Mouse (Mus musculus) adrenal gland, postnatal 25 days (tissue): Measurements from ENCODE around the gene Urb1. TPM values are rescaled to one million over a fixed set of nuclear protein-coding genes. Genes with fewer than 3 reads are reported as not detected.
A peak's percentile ranks its signal among the peaks of the same experiment; 100 is the strongest.

Experiments used
- DNase-seq: peaks from one replicate; pipeline ENCODE4 v3.0.0; 2021; ENCODE audit warnings: mixed read lengths
- total RNA-seq: library from RNA; stranded (reverse); gene quantifications from 2 replicates; pipeline ENCODE4 v1.2.3, GENCODE M21; 2021

Urb1 gene
- total RNA-seq, 1 experiment from 2014 or later = 14.3 TPM

DNA sequence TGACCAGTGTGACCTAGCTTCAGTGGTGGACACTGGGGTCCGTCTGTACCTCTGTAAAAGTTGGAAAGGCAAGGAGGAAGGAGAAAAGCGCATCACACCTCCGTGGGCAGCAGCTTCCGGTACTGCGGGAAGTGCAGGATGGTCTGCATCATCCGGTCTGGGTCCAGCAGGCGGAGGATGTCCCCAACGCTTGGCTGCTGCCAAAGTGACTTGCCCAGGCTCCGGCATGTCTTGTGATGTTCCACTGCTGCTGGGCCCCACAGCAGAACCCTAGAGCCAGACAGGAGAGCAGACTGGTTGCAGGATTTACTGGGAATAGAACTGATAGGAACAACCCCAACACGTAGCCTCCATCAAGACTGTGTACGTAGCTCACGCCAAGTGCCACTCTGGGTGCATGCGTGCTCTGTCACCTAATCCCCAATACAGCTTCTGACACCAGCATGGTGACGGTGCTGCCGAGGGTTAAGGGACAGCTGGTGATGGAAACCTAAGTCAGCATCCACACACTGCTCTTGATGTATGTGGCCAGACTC lies 43.2 kb downstream of the Urb1 start:
- no peak for DNase-seq

DNA sequence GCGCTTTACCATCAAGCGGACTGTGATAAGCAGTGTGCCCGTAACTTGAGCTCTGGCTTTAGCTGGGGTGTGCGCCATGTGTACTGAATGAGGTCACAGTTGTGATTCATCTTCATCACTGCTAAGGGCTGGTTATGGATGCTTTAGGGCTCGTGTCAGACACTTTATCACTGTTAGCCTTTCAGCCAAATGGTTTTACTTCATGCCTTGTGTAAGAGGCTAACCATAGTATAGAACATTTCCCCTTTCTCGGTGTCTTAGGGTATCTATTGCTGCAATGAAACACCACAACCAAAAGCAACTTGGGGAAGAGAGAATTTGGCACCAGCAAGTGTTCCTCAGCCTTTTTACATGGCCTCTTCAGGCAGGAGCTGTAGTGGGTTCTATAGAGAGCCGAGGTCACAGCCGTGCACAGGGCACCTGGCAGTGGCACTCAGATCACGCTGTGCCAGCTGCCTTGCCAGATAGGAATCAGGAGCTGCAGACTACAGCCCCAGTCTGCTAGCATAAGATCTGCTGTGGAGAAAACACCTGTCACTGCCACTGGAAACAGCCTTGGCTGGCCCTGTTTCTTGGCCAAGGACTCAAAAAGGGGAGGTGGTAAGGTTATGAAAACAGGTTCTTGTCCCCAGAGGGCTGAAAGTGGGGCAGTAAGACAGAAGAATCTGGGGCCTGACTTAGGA lies 44.9 kb downstream of the Urb1 start:
- DNase-seq = peak; percentile 49

DNA sequence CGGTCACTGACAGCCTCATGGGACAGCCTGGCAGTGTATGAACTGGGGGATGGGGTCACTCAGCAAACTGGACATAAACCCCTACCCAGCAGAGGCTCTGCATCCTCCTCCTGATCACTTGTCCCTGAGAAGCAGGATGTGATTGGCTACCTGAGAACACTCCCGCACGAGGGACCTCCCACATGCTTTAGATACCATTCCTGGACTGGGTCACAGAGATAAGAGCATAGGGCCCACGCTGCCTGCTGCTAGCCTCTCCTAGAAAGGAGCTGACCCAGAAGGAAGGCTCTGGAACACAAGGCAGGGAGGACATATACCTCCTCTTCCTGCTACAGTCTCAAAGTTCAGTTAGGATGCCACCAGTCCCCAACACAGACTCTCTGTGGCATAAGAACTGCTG lies 49.7 kb downstream of the Urb1 start:
- DNase-seq = no peak

DNA sequence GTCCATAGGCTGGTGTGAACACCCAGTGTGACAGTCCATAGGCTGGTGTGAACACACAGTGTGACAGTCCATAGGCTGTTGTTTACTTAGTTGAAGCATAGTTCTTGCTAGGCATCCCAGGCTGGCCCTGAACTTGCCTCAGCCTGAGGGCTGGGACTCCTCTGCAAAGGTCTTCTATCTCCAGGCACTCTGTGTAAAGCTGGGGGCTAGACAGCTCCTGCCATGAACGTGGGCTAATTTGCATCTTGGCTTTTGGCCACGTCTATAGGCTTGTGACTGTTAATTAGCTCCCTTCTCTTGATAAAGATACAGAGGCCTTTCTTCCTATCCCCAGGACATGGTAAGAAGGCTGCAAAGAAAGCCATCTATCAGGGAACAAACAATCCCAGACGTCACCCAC lies 50.9 kb downstream of the Urb1 start:
- DNase-seq = no peak

DNA sequence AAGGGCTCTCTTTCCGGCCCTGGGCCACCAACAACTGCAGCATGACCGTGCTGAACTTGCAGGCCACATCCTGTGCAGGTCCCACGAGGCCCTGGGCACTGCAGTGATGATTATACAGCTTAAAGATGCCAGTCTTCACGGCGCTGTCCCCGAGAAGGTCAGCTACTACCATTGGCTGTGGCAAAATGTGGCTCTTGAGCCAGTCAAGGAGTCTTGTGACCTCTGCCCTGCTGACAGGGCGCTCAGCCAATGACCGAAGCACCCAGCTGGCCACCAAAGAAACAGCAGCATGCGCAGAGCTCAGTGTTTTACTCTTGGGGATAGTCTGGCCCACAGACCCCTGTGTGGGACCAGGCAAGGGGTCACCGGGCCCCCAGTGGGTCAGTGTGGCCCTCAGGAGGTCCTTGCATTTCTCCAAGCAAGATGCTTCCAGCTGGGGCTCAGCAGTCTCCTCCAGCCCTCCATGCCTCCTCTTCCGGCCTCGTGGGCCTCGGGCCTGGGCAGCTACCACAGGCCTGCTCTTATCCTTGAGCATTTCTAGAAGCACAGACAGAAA lies 56.7 kb downstream of the Urb1 start:
- peak; percentile 45 for DNase-seq

DNA sequence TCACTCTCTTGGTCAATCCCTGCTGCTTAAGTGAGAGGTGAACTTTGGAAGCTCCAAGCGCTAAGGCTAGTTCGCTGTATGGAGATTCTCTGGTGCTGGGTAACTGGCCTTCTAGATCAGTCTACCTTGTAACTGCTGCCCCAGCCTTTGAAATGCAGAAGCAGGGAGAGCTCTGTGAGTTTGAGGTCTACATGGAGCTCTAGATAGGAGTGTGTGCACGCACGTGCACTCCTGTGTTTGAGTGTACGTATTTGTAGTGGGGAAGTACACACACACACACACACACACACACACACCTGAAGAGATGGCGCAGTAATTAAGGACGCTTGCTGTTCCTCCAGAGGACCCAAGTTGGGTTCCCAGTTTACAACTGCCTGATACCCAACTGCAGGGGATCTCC lies 62.0 kb downstream of the Urb1 start:
- DNase-seq = no peak

DNA sequence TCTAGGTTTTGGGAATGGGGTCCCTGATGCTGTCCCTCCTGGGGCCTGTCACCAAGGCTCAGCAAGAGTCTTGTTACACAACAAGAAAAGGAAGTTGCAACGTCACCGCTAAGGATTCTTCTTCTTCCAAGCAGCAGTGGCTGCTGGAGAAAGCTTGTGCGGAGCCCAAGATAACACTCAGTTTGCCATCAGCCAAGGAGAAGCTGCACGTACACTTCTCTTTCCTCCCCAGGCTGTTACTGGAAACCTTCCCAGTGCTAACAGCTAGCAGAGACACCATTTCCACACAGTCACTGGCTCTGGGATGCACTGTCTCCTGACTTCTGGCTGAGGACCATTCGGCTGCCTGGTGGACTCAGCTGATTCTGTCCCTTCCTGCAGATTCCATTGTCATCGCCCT lies 63.1 kb downstream of the Urb1 start:
- no peak for DNase-seq

DNA sequence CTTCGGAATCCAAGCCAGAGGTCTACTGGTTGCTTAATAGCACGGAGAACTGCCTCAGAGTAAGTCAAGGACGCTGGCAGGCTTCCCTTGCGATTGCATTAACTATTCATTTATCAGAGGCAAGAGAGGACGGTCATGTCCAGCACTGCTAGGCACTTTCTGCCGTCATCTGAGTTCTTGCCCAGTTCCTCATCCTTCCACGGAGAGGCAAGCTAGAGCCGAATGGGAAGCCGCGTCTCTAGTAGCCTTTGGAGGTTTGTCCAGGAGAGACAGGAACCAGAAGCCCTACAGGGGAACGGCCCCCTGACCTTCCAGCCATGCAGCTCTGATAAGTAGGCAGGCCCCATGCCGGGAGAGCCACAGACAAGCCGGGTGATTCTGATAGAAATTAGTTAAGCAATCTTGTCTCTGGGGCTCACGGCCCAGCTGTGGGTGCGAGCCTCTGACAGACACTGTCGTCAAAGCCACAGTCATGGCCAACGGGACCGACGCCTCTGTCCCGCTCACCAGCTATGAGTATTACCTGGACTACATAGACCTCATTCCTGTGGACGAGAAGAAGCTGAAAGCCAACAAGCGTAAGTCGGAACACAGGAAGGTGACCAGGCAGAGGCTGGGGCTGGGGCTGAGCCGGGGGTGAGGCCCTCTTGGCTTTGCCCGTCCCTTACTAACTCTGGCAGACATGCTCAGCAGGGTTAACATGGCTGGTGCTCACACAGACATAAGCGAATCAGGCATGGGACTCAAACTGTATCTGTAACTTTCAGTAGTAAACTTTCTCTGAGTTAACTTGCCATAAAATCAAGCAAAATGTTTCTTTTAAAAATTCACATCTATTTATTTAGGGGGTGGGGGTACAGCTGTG lies 71.9 kb downstream of the Urb1 start, which contains the start of gene Mrap:
Gene Mrap (plus strand): TSS at position 116 of the 865 bp plus-strand sequence.
- DNase-seq = peak; percentile 88

DNA sequence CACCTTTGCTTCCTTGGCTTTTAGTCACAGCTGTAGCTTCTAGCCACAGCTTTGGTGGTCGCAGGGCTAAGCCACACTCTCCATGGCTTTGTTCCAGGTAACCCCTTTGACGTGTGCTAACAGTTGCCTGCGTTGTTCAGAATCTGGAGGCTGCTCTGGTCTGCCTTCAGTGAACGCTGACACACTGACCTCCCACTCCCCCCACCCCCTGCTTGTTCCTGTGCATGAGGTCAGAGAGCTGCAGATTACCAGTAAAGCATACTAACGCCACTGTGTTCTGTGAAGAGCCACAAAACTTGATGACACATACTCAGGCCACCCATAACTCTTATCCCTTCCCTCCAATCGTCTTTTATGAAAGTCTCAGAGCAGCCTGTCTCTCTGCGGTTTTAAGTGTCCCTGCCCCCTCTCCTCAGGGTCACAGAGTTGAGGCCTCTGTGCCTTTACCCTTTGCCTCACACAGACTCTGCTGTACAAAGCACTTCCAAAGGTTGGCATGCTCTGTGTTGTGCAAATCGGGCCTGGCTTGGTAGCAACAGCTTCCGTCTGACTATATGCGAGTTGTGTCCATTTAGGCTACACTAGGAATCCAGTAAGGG lies 73.4 kb downstream of the Urb1 start:
- peak; percentile 69 for DNase-seq

DNA sequence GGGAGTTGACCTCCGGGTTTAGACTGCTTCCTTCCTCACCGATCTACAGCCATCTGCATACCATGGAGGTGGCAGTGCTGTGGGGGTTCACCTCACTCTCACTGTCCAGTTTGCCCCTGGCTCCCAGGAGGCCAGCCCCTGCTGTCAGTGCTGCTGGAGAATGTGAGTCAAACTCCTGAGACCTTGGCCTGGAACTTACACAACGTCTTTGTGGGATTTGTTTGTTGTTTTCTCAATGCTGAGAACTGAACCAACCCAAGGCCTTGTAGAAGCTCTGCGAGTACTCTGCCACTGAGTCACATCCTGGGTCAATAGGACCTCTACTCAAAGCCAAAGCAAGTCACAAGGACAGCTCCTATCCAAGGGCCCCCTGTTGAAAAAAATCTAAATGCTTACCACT lies 74.6 kb downstream of the Urb1 start:
- DNase-seq = peak; percentile 65

DNA sequence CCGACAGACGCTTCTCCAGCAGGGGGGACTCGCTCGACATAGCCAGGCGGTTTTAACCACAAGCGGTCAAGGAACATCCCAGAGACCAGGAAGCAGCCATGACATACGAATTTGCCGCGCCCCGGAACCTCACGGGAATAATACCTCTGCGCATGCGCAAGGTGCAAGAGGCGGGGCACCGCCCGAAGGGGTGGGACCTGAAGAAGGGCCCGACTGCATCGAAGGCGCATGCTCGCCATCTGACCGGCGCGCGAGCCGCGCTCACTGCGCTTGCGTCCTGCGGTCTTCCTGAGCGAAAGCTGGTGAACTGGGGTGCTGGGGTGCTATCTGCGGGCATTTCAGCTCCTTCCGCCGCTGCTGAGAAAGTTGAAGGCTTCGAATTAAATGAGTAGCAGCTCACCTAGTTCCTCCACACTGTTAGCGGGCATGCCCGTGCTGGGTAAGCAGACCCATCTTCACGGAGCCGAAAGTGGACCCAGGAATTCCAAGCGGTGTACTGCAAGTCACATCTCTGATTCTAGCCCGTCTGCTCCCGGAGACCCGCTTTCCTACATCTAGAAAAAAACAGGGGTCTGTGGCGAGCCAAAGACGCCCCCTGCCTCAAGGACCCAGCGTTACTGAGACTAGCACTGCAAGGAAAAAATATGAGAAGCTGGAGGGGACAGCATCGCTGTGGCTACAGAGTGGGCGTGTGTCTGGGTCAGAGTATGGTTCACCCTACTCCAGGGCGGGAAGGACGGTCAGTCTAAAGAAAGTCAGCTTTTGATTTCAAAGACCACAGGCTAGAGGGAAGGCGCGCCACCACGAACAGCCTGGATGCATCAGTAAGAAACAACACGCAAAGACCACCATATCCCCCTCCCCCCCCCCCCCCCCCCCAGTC lies 82.7 kb downstream of the Urb1 start, which contains the start of gene Mis18a:
Gene Mis18a (minus strand): TSS at position 172 of the 883 bp plus-strand sequence.
- DNase-seq = peak; percentile 98

DNA sequence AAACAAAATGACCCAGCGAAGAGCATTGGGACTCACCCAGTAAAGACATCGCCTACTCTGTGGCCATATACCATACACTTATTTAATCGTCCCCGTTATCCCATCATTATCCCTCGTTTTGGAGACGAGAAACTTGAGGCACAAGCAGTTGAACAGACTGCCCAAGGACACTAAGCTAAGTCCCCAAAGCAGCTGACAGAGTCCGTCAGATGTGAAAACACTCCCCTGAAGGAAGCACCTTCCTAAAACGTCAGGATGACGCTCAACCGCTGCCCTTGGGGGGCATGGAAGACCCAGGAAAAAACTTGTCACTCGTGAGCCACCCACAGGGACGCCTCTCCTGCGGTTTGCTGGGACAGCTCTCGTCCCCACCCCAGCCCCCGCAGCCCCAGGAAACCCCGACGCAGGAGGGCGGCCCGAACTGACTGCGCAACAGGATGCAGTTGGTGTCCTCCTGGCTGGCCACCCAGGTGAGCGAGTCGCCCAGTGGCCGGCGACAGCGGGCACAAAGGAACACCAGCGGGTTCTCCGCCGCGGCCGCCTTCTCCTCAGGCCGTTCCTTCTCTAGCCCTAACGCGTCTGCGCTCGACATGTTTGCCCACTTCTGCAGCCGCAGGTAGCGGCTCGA lies 83.5 kb downstream of the Urb1 start:
- DNase-seq = no peak

DNA sequence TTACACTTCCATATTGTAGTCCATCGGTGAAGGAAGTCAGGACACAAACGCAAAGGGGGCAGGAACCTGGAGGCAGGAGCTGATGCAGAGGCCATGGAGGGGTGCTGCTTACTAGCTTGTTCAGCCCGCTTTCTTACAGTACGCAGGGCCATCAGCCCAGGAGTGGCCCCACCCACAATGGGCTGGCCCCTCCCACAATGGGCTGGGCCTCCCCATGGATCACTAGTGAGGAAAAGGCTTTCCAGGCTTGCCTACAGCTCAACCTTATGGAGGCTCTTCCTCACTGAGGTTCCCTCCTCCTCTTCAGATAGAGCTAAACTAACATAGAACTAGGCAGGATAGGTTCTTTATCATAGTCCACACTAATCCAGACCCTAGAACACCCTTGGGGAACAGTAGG lies 86.2 kb downstream of the Urb1 start:
- no peak for DNase-seq

DNA sequence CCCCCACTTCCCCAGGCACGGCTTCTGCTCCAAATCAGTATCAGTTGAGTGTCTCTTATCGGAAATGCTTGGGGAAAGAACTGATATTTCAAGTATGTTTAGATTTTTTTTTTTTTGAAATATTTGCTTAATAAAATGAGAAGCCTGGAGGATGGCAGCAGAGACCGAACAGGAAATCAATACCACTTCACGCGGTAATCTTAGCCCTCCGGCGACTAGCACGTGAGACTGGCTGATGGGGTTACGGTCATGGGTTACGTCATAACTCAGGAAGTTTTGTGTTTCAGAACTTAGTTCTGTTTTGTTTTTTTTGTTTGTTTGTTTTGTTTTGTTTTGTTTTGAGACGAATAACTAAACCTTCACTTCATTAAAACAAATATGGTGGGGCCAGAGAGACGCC lies 99.9 kb downstream of the Urb1 start:
- DNase-seq = no peak

DNA sequence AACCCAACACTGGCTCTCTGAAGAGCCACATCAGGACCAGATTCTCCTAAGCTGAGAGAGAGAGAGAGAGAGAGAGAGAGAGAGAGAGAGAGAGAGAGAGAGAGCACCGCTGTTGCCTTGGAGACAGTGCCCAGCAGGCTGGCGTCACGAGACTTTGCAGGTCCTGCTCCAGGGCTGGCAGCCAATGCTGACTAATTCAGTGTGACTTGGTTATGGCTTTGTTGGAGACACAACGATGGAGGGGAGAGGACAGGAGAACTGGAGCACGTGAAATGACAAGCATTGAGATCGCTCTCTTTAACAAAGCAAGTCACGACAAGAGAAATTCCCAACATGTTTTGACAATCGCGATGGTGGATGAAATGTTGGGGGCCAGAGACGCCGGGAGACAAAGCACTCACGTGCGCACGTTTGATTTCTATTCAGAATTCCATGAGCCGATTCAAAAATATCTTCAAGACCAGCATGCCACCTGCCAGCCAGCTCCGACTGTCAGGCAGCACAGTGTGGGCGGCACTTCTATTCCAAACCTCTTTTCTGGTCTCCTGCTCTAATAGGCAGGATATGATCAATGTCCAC lies 100.4 kb downstream of the Urb1 start:
- peak; percentile 79 for DNase-seq

DNA sequence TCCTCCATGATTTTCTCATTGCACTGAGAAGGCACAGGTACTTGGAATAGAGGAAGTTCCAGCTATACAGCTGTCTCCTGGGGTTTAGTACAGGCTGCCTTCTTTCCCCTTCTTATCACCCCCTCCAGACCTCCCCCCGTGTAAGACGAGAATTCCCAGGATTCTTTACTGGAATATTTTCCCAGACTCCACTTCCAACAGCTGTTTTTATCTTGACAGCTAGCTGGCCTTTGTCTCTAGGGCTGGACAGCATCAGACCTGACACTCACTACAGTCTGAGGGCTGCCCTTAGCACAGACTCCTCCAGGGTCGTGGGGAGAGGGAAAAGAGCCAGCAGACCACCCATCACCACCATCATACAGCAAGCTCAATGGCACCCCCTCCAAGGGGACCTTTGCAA lies 103.9 kb downstream of the Urb1 start:
- DNase-seq = no peak

DNA sequence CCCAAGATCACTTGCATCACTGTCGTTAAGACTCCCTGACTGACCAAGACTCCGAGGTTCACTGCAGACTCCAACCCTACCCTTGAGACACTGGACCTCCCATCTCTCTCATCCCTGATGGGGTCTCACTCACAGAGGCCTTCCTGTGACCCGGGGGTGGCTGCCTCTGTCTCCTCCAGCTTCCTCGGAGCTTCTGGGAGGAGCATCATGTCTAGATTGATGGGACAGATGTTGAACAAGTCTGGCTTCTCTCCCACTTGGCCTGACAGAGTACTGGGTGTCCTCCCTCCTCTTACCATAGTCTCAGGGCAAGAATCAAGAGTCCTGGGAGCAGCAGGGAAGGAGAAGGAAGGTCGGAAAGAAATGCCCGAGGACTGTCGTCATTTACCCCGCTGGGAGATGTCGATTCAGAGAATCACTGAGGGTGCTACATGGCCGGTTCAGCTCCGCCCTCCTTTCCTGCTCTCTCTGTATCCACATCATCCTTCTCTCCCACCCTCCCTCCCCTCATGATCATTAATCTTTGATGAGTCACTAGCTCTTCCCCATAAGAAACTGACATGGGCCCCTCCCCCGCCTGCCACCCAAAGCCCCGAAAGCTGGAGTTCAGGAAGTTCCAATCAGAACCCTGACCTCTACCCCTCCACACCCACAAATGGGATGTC lies 105.9 kb downstream of the Urb1 start:
- DNase-seq = peak; percentile 15

DNA sequence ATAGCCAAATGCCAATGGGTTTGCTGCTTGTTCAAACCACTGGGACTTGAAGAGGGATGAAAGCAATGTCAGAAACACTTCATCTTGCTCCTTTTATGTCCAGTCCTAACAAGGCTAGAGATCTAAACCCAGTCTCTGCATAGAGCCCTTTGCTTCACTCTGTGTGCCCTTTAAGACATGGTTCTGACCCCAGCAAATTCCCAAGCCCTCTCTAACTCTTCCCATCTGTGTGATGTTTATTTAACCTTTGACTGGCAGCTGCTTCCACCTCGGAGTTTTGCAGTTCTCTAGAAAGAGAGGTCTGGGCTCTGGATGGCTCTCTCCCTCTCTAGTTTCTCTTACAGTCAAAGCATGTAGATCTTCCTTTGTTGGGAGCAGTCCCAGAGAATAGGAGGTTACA lies 106.6 kb downstream of the Urb1 start:
- DNase-seq = no peak

DNA sequence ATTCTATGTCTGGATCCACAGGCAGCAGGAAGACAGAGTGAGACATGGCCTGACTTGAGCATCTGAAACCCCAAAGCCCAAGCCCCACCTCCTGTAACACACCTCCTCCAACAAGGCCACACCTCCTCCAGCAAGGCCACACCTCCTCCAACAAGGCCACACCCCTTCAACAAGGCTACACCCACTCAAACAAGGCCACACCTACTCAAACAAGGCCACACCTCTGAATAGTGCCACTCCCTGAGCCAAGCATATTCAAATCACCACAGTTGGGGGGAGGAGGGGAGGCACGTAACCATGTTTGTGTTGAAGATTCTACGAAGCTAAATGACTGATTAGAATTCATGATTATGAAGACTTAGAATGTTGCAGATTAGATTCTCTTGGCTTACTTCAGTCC lies 108.7 kb downstream of the Urb1 start:
- DNase-seq = no peak
